Mouse (Mus musculus) retina, postnatal 7 days (tissue): ENCODE measurements around the gene Hist2h4.
"Not testable (repeated sequence)": the region's sequence is repeated elsewhere in the genome, so short reads cannot be mapped to it uniquely, and the experiment has no call there.

Experiments used
- DNase-seq: peaks from one replicate; pipeline ENCODE4 v3.0.0-alpha.2; 2012; ENCODE audit warnings: low read depth, low spot score

The Hist2h4 gene

GRCm38 (mm10) chr3:96247356-96248140 lies 15.6 kb downstream of the Hist2h4 start:
- no peak for DNase-seq

- not testable (repeated sequence) for DNase-seq
These were observed 16.7 kb downstream of the Hist2h4 start, which contains the start of gene Hist2h3c1 for GRCm38 (mm10) chr3:96246427-96246856. Gene Hist2h3c1, plus strand, starts transcription at chr3:96246685.

DNA sequence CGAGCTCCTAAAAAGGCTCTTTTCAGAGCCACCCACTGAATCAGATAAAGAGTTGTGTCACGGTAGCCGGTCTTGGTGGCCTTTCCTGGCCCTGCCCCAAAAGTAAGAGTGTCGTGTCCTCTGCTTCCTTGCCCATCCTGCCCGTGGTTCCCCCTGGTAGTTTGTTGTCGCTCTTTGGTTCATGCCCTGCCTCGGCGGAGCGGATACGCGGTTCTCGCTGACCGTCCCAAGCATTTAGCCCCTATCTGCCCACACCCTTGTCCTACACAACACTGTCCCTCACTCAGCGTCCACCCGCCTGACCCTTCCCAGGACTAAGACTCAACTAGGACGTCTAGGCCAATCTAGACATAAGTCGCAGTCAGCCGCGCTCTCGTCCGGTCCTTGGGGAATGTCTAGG lies 17.1 kb downstream of the Hist2h4 start:
- not testable (repeated sequence) for DNase-seq

GRCm38 (mm10) chr3:96245003-96245886 lies 17.9 kb downstream of the Hist2h4 start, which contains the start of gene Hist2h2aa1:
Gene Hist2h2aa1, plus strand, starts transcription at chr3:96245497.
- peak; percentile 41 for DNase-seq

DNA sequence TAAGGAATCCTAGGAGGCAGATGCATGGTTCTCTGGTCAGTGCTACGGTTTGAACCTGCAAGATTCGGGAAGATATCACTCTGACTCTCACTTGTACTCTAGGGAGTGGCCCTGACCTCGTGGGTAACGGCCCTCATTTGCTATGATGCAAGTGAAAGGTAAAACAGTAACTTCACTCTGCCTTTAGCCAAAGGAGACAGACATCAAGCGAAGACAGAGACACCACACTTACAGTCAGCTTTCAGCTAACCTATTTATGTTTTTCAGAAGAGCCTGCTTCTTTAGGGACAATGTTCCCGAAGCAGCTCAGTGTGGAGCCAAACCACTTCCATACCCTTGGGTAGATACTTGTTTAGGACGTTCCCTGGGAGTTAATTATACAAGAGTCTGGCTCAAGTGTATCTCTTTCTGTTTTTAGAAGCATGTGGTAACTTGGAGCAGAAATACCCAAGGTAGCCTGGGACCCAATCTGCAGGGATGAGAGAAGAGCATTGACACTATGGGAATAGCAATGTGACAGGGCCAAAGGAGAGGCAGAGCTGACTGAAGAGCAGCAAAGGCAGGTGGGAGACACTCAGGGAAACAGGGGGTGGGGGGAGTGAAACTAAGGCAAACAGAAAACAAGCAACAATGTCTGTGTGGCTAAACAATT lies 19.1 kb downstream of the Hist2h4 start:
- no peak for DNase-seq

- no peak for DNase-seq
These were observed 22.3 kb downstream of the Hist2h4 start for GRCm38 (mm10) chr3:96240799-96241197.

GRCm38 (mm10) chr3:96239949-96240798 lies 22.9 kb downstream of the Hist2h4 start, which contains the start of gene Hist2h2aa2:
Gene Hist2h2aa2, minus strand, starts transcription at chr3:96240276.
- peak; percentile 48 for DNase-seq

DNA sequence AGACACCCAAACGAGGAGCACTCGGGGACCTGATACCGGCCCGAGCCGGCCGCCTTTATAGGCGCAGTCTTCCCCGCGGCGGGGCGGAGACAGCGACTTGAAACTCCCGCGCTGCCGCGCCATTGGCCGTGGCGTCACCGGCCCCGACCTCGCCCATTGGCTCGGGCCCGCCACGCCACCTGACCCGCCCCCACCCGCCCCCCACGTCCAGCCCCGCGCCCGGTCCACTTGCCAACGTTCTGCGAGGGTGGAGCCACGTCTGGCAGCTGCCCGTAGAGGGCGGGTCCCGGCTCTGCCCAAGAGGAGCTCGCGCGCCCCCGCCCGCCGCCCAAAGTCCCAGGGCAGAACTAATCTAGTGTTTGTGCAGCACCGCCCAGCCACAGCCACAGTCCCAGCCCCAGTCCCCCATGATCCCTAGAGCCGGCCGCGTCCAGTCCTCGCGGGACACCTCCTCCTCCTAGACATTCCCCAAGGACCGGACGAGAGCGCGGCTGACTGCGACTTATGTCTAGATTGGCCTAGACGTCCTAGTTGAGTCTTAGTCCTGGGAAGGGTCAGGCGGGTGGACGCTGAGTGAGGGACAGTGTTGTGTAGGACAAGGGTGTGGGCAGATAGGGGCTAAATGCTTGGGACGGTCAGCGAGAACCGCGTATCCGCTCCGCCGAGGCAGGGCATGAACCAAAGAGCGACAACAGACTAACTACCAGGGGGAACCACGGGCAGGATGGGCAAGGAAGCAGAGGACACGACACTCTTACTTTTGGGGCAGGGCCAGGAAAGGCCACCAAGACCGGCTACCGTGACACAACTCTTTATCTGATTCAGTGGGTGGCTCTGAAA lies 23.9 kb downstream of the Hist2h4 start, which contains the start of gene Hist2h3c2:
Gene Hist2h3c2 (minus strand): TSS at position 174 of the 840 bp plus-strand sequence.
- not testable (repeated sequence) for DNase-seq

DNA sequence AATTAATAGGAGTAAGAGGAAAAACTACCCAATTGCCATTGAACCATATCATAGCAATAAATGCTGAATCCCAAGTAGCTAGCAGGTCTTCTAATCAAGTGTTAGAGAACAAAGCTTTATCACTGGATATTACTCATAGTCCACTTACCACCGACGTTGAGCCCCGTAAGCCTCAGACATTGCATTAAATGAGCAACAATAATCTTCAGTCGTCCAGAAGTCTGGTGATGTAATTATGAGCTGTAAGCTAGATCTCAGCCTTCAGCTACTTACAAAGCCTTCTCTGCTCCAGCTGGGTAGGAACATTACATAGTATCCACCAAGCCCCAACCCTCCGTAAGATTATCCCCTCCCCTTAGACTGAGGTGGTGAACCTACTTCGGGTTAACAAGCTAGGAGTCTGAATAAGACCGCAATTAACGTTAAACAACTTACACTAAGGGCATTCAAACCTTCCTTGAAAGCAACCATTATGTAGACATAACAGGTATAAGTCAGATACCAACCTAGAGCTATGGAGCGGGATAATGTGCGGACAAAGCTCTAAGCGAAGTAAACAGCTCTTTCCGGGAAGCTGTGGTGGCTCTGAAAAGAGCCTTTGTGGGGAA lies 25.1 kb downstream of the Hist2h4 start:
- peak; percentile 47 for DNase-seq

DNA sequence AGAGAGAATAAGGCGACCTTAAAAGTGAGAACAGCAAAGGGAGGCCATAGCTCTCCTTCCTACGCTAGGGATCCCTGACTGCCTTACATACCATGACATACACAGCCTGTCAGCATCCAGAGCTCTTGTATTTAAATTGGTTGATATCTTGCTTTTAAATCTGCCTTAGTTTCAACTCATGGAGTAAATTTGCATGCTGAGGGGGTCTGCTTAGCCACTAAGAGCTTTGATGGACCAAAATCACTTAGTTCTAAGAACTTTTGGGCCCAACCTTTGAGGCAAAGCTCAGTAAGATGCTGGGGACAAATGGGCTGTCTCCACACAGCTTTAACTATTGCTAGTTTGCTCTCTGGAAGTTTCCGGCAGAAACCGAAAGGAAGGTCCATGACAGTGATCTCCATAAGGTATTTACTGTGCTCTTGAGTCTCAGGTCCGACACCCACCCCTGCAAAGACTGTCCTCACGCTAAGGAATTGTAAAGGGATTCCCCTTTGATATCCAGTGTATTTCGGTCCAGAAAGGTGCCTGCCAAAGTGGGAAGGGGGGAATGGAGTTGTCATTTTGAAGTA lies 25.7 kb downstream of the Hist2h4 start:
- DNase-seq, result no peak

DNA sequence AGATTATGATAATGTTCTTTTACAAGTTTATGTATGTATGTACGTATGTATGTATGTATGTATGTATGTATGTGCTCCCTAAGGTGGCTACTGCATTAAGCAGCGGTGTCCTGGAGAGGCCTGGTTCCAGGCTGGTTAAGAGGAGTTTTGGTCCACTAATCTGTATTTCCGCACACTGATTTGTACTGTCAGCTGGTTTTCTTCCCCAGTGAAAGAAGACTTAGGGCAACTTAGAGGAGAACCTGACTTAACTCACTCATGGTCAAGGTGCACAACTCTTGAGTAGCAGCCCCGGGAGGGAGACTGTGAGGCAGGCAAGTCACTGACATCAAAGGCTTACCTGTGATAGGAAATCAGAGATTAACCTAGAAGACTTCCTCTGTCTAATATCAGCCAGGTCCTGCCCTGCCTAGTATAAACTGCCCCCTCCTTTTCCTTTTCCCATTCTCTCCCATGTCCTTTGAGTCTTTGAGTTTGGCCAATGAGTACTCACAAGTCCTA lies 26.2 kb downstream of the Hist2h4 start:
- no peak for DNase-seq

DNA sequence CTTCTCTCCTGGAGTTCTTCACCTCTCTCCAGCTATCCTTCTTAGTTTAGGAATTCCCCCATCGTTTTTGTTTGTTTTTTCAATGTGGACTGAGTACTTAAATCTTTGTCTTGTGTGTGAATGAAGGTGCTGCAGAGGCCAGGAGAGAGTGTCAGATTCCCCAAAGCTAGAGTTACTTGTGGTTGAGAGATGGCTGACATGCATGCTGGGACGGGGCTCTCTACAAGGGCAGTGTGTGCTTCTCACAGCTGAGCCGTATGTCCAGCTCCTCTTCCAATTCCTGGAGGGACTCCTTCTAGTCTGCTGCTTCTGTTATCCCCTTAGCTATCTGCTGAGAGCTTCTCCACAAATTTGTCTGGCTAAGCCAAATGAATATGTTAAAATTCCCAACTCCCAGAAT lies 27.3 kb downstream of the Hist2h4 start:
- DNase-seq, result no peak

GRCm38 (mm10) chr3:96234914-96235313 lies 28.2 kb downstream of the Hist2h4 start:
- no peak for DNase-seq

GRCm38 (mm10) chr3:96231758-96232120 lies 31.4 kb downstream of the Hist2h4 start:
- no peak for DNase-seq

DNA sequence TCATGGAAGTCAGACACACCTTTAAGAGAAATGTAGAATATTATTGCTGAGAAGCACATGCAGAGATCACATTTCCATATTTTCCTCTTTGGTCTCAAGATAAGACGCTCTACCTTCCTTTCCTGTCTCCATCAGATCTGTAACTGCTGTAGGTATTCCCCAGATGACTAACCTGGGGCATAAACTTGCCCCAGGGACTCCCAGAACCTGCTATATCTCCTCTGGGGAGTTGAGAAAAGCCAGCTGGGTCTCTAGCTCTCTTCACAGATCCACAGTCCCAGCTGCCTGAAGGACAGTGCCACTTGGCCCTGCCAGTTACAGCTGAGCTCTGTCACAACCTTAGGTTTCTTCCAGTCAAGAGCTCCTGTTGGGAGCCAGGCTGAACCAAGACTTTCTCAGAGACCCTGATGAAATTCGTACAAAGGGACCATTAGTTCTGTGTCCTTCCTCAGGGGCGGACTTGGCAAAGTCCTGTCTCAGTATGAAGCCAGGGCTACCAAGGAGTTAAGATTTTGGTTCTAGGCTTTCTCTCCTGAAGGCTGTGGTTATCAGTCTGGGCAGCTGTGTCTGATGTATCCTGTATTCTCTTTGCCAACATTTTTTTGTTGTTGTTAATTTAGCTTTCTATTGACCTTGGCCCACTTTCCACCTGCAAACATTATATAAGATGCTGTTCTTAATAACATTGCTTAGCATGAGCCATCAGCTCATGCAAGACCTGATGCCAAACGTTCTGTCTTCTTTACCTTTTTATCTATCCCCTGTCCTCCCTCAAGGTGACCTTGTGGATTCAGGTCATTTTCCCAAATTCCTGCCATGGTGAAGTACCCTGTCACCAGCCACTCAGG lies 32.0 kb downstream of the Hist2h4 start:
- no peak for DNase-seq

- no peak for DNase-seq
These were observed 32.7 kb downstream of the Hist2h4 start for GRCm38 (mm10) chr3:96230404-96230803.

GRCm38 (mm10) chr3:96228828-96229227 lies 34.3 kb downstream of the Hist2h4 start:
- no peak for DNase-seq
